Mouse (Mus musculus): Measurements from ENCODE around the gene Itgb3.

The Itgb3 gene

GRCm38 (mm10) chr11:104661531-104662205, 53.9 kb downstream of the Itgb3 start:
- DNase-seq (ENCODE audit: low read depth) = no peak

GRCm38 (mm10) chr11:104662573-104662972, 54.8 kb downstream of the Itgb3 start:
- DNase-seq (ENCODE audit: low read depth) = no peak

GRCm38 (mm10) chr11:104663241-104663877, 55.6 kb downstream of the Itgb3 start:
- DNase-seq (ENCODE audit: low read depth) = peak; percentile 83

GRCm38 (mm10) chr11:104663878-104664261, 56.1 kb downstream of the Itgb3 start:
- DNase-seq (ENCODE audit: low read depth) = no peak

GRCm38 (mm10) chr11:104664441-104664840, 56.6 kb downstream of the Itgb3 start:
- no peak for DNase-seq (ENCODE audit: low read depth)

- no peak for DNase-seq (ENCODE audit: low read depth)
These were observed 59.6 kb downstream of the Itgb3 start for GRCm38 (mm10) chr11:104667399-104667798.

- peak; percentile 72 for DNase-seq (ENCODE audit: low read depth)
These were observed 65.6 kb downstream of the Itgb3 start for GRCm38 (mm10) chr11:104673412-104673811.

GRCm38 (mm10) chr11:104674768-104675167, 67.0 kb downstream of the Itgb3 start:
- DNase-seq (ENCODE audit: low read depth) = no peak

GRCm38 (mm10) chr11:104685548-104685947, 77.7 kb downstream of the Itgb3 start, which contains the start of gene Gm11639:
Gene Gm11639, plus strand, starts transcription at chr11:104685707.
- DNase-seq (ENCODE audit: low read depth) = no peak

GRCm38 (mm10) chr11:104693235-104693634, 85.4 kb downstream of the Itgb3 start:
- no peak for DNase-seq (ENCODE audit: low read depth)

- no peak for DNase-seq (ENCODE audit: low read depth)
These were observed 96.3 kb downstream of the Itgb3 start for GRCm38 (mm10) chr11:104704097-104704496.

- no peak for DNase-seq (ENCODE audit: low read depth)
These were observed 99.3 kb downstream of the Itgb3 start for GRCm38 (mm10) chr11:104707084-104707483.
